Mouse (Mus musculus) frontal cortex, postnatal 10 days (tissue): Measurements from ENCODE around the gene Hsd3b1.
"Not testable (repeated sequence)": the region's sequence is repeated elsewhere in the genome, so short reads cannot be mapped to it uniquely, and the experiment has no call there.

ENCODE experiments used
- DNase-seq, 2 experiments: peaks; one replicate each; pipeline ENCODE4 v3.0.0; 2022; ENCODE audit warnings: low spot score in 2 of 2, mixed read lengths in 1 of 2

Hsd3b1 gene

GRCm38 (mm10) chr3:98859576-98859975 lies at the start of gene Hsd3b1:
Gene Hsd3b1, minus strand, starts transcription at chr3:98859794.
- DNase-seq: no peak

- no peak for DNase-seq
These were observed 38.0 kb upstream of the Hsd3b1 start for GRCm38 (mm10) chr3:98897606-98898005.

GRCm38 (mm10) chr3:98895071-98895601 lies 35.5 kb upstream of the Hsd3b1 start:
- DNase-seq: peak in 1 of 2 experiments; percentile 5

- DNase-seq: no peak
These were observed 33.6 kb upstream of the Hsd3b1 start, which contains the start of gene Hao2 for GRCm38 (mm10) chr3:98893057-98893772. Gene Hao2, minus strand, starts transcription at chr3:98893239.

- no peak for DNase-seq
These were observed 30.8 kb upstream of the Hsd3b1 start for GRCm38 (mm10) chr3:98890430-98890829.

- no peak for DNase-seq
These were observed 28.6 kb upstream of the Hsd3b1 start for GRCm38 (mm10) chr3:98888206-98888605.

- DNase-seq: no peak
These were observed 21.2 kb upstream of the Hsd3b1 start for GRCm38 (mm10) chr3:98880831-98881230.

GRCm38 (mm10) chr3:98880216-98880615 lies 20.6 kb upstream of the Hsd3b1 start:
- DNase-seq: no peak

GRCm38 (mm10) chr3:98868219-98868618 lies 8.6 kb upstream of the Hsd3b1 start:
- no peak for DNase-seq

- DNase-seq: no peak
These were observed 3.2 kb upstream of the Hsd3b1 start for GRCm38 (mm10) chr3:98862800-98863199.

- no peak for DNase-seq
These were observed 1.5 kb downstream of the Hsd3b1 start for GRCm38 (mm10) chr3:98858051-98858450.

- no peak for DNase-seq
These were observed 2.7 kb downstream of the Hsd3b1 start for GRCm38 (mm10) chr3:98856892-98857291.

- no peak for DNase-seq
These were observed 4.4 kb downstream of the Hsd3b1 start for GRCm38 (mm10) chr3:98855160-98855559.

GRCm38 (mm10) chr3:98853685-98854084 lies 5.9 kb downstream of the Hsd3b1 start:
- DNase-seq: no peak

- no peak for DNase-seq
These were observed 6.5 kb downstream of the Hsd3b1 start for GRCm38 (mm10) chr3:98853051-98853450.

GRCm38 (mm10) chr3:98852631-98853030 lies 7.0 kb downstream of the Hsd3b1 start:
- no peak for DNase-seq

GRCm38 (mm10) chr3:98851853-98852252 lies 7.7 kb downstream of the Hsd3b1 start:
- no peak for DNase-seq

GRCm38 (mm10) chr3:98850262-98850661 lies 9.3 kb downstream of the Hsd3b1 start:
- no peak for DNase-seq

- no peak for DNase-seq
These were observed 10.7 kb downstream of the Hsd3b1 start for GRCm38 (mm10) chr3:98848898-98849297.

GRCm38 (mm10) chr3:98814101-98814670 lies 45.4 kb downstream of the Hsd3b1 start, which contains the start of gene Hsd3b6:
Gene Hsd3b6, minus strand, starts transcription at chr3:98814443.
- DNase-seq: no peak

GRCm38 (mm10) chr3:98812653-98813052 lies 46.9 kb downstream of the Hsd3b1 start:
- DNase-seq: not testable (repeated sequence)

GRCm38 (mm10) chr3:98805032-98805431 lies 54.6 kb downstream of the Hsd3b1 start:
- DNase-seq: not testable (repeated sequence)
